Mouse (Mus musculus): ENCODE data around the gene Agrn. TPM values are rescaled to one million over a fixed set of nuclear protein-coding genes. Genes with fewer than 3 reads are reported as not detected.

Agrn gene
- polyA plus RNA-seq, 1 experiment from 2014 or later: 5.2 TPM

- 75% methylated on average over 15 of the region's 15 CpGs for WGBS (ENCODE audit: insufficient replicate concordance)
- H3K27ac ChIP-seq (ENCODE audit: low read depth): no peak within 1 kb of the TSS
- H3K4me1 ChIP-seq (ENCODE audit: insufficient read depth): no peaks in the 10 kb centered on the region
These were observed 66.9 kb downstream of the Agrn start, which contains the start of gene Rnf223 for GRCm38 (mm10) chr4:156130436-156130835. Gene Rnf223, plus strand, starts transcription at chr4:156130513.

GRCm38 (mm10) chr4:156128746-156129145 lies 68.5 kb downstream of the Agrn start:
- 65% methylated on average over 5 of the region's 5 CpGs for WGBS (ENCODE audit: insufficient replicate concordance)
- Histone ChIP-seq H3K27ac (ENCODE audit: low read depth) (no peak overlapping the region), H3K4me3 (ENCODE audit: low read depth, low read length) (no peak overlapping the region), H3K27me3 (ENCODE audit: insufficient read depth, low read length) (no peaks in the 10 kb centered on the region), H3K9me3 (ENCODE audit: low read length) (no peaks in the 10 kb centered on the region), H3K36me3 (replicated peaks; ENCODE audit: insufficient read depth, low read length) (peaks cover 7% of the 10 kb centered on the region; the same call in 1 of the 2 replicates), H3K4me2 (ENCODE audit: low read depth, low read length) (no peak overlapping the region), H3K4me1 (ENCODE audit: insufficient read depth) (0 out of 2 replicates have a peak, but pooled peaks cover 2% of the 10 kb centered on the region), H3K9ac (replicated peaks) (no peak overlapping the region)
- no peak for TF ChIP-seq CTCF (IDR thresholded peaks at IDR 0.05; ENCODE audit: low read depth)
- TF ChIP-seq EP300 (IDR thresholded peaks at IDR 0.05; ENCODE audit: low read depth): no peak
- ATAC-seq: no peak
- DNase-seq: no peak

More at GRCm38 (mm10) chr4:156130436-156130835, 66.9 kb downstream of the Agrn start, which contains the start of gene Rnf223:
- no peak within 1 kb of the TSS for H3K4me3 ChIP-seq (ENCODE audit: low read depth, low read length)
- no peak for ATAC-seq
- H3K9ac ChIP-seq (replicated peaks): no peak within 1 kb of the TSS
- no peak within 1 kb of the TSS for H3K4me2 ChIP-seq (ENCODE audit: low read depth, low read length)
- peaks cover 5% of the 10 kb centered on the region; the same call in 1 of the 2 replicates for H3K36me3 ChIP-seq (replicated peaks; ENCODE audit: insufficient read depth, low read length)
- H3K27me3 ChIP-seq (ENCODE audit: insufficient read depth, low read length): no peaks in the 10 kb centered on the region
- no peak for DNase-seq
- TF ChIP-seq CTCF (IDR thresholded peaks at IDR 0.05; ENCODE audit: low read depth): no peak
- TF ChIP-seq EP300 (IDR thresholded peaks at IDR 0.05; ENCODE audit: low read depth): no peak
- H3K9me3 ChIP-seq (ENCODE audit: low read length): no peaks in the 10 kb centered on the region

- Histone ChIP-seq H3K36me3 (replicated peaks; ENCODE audit: insufficient read depth, low read length) (peaks cover 12% of the 10 kb centered on the region; the same call in 1 of the 2 replicates), H3K4me3 (ENCODE audit: low read depth, low read length) (no peak overlapping the region), H3K27me3 (ENCODE audit: insufficient read depth, low read length) (no peaks in the 10 kb centered on the region), H3K9ac (replicated peaks) (no peak overlapping the region), H3K4me2 (ENCODE audit: low read depth, low read length) (no peak overlapping the region), H3K9me3 (ENCODE audit: low read length) (no peaks in the 10 kb centered on the region), H3K4me1 (ENCODE audit: insufficient read depth) (0 out of 2 replicates have a peak, but pooled peaks cover 2% of the 10 kb centered on the region), H3K27ac (ENCODE audit: low read depth) (no peak overlapping the region)
- WGBS (ENCODE audit: insufficient replicate concordance): 78% methylated on average over 7 of the region's 7 CpGs
- ATAC-seq (no peak), DNase-seq (no peak)
- TF ChIP-seq CTCF (IDR thresholded peaks at IDR 0.05; ENCODE audit: low read depth) (no peak), EP300 (IDR thresholded peaks at IDR 0.05; ENCODE audit: low read depth) (no peak)
These were observed 70.4 kb downstream of the Agrn start for GRCm38 (mm10) chr4:156126841-156127240.

DNA sequence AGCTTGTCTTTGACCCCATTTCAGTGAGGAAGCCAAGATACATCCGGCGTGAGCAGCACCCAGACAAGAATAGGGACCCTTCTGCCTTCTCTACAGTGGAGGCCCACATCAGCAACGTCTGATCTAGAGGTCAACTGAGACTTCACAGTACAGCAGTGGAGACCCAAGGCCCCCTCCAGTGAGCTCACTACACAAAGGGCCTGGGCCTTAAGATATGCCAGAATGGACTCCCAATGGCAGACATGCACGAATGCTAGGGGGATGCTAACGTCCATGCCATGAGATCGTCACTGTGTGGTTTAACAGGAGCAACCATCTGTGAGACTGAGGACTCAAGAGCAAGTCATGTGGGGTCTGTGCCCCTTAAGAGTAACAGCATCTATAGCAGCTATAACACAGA lies 71.9 kb downstream of the Agrn start:
- WGBS (ENCODE audit: insufficient replicate concordance): 86% methylated on average over 6 of the region's 6 CpGs
- Histone ChIP-seq H3K4me3 (ENCODE audit: low read depth, low read length) (no peak overlapping the region), H3K4me1 (ENCODE audit: insufficient read depth) (0 out of 2 replicates have a peak, but pooled peaks cover 2% of the 10 kb centered on the region), H3K9me3 (ENCODE audit: low read length) (no peaks in the 10 kb centered on the region), H3K36me3 (replicated peaks; ENCODE audit: insufficient read depth, low read length) (peaks cover 23% of the 10 kb centered on the region), H3K4me2 (ENCODE audit: low read depth, low read length) (no peak overlapping the region), H3K9ac (replicated peaks) (no peak overlapping the region), H3K27me3 (ENCODE audit: insufficient read depth, low read length) (no peaks in the 10 kb centered on the region), H3K27ac (ENCODE audit: low read depth) (no peak overlapping the region)
- TF ChIP-seq CTCF (IDR thresholded peaks at IDR 0.05; ENCODE audit: low read depth): no peak
- TF ChIP-seq EP300 (IDR thresholded peaks at IDR 0.05; ENCODE audit: low read depth): no peak
- DNase-seq (no peak), ATAC-seq (no peak)

DNA sequence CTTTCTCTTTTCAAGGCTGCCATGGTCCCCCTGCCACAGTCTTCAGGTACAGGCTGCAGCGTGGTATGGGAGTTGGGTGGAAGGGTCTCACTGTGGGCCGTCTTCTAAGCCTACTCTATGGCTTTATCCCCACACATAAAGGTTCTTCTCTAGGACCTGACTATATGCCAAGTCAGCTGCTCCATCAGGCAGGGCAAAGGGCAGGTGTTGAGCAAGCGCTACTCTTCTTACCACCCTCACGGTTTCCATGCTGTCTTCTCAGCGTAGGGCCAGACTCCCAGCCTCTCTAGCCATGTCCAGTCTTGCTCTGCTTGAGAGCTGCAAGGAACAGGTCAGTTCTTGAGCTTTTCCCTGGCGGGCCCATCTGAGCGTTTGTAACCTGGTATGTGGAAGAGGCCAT lies 73.2 kb downstream of the Agrn start:
- 76% methylated on average over 7 of the region's 7 CpGs for WGBS (ENCODE audit: insufficient replicate concordance)
- TF ChIP-seq CTCF (IDR thresholded peaks at IDR 0.05; ENCODE audit: low read depth) (no peak), EP300 (IDR thresholded peaks at IDR 0.05; ENCODE audit: low read depth) (no peak)
- DNase-seq: peak; percentile 51

More for the DNA sequence above, 73.2 kb downstream of the Agrn start:
- Histone ChIP-seq H3K36me3 (replicated peaks; ENCODE audit: insufficient read depth, low read length) (peaks cover 31% of the 10 kb centered on the region), H3K4me2 (ENCODE audit: low read depth, low read length) (no peak overlapping the region), H3K27ac (ENCODE audit: low read depth) (no peak overlapping the region), H3K9ac (replicated peaks) (no peak overlapping the region), H3K9me3 (ENCODE audit: low read length) (no peaks in the 10 kb centered on the region), H3K4me1 (ENCODE audit: insufficient read depth) (0 out of 2 replicates have a peak, but pooled peaks cover 2% of the 10 kb centered on the region), H3K27me3 (ENCODE audit: insufficient read depth, low read length) (no peaks in the 10 kb centered on the region), H3K4me3 (ENCODE audit: low read depth, low read length) (no peak overlapping the region)
- peak; percentile 75 for ATAC-seq

Small RNA genes within 50 kb of the gene (microRNA-seq; reads per million reads assigned to microRNA genes)
- gene Mir7658: 1.6 reads per million

Other genes with a start within 250 kb of the Agrn start
- gene C1qtnf12, start 235.2 kb downstream of the Agrn start, polyA plus RNA-seq (2015; fragmentation: Nextera tagmentation; extraction: Ambion mirVana): 39.5 and 39.7 TPM in 2 replicates
- gene B3galt6, start 204.8 kb downstream of the Agrn start, polyA plus RNA-seq (2015; fragmentation: Nextera tagmentation; extraction: Ambion mirVana): 3.5 and 4.7 TPM in 2 replicates
- 91.5 and 94.2 TPM in 2 replicates for gene Sdf4, start 204.6 kb downstream of the Agrn start, polyA plus RNA-seq (2015; fragmentation: Nextera tagmentation; extraction: Ambion mirVana)
- 0.26 and 0.36 TPM in 2 replicates for gene Tnfrsf4, start 183.6 kb downstream of the Agrn start, polyA plus RNA-seq (2015; fragmentation: Nextera tagmentation; extraction: Ambion mirVana)
- 0.78 and 1.2 TPM in 2 replicates for gene Tnfrsf18, start 171.3 kb downstream of the Agrn start, polyA plus RNA-seq (2015; fragmentation: Nextera tagmentation; extraction: Ambion mirVana)
- 0.15 and 0.31 TPM in 2 replicates for gene Ttll10, start 138.1 kb downstream of the Agrn start, polyA plus RNA-seq (2015; fragmentation: Nextera tagmentation; extraction: Ambion mirVana)
- gene 9430015G10Rik, start 87.5 kb downstream of the Agrn start, polyA plus RNA-seq (2015; fragmentation: Nextera tagmentation; extraction: Ambion mirVana): 3.1 and 3.9 TPM in 2 replicates
- gene Rnf223, start 67.0 kb downstream of the Agrn start, polyA plus RNA-seq (2015; fragmentation: Nextera tagmentation; extraction: Ambion mirVana): 0.06 and 0.07 TPM in 2 replicates
- gene Isg15, start 3.3 kb upstream of the Agrn start, polyA plus RNA-seq (2015; fragmentation: Nextera tagmentation; extraction: Ambion mirVana): 33.0 and 39.8 TPM in 2 replicates
- gene AW011738, start 5.8 kb upstream of the Agrn start, polyA plus RNA-seq (2015; fragmentation: Nextera tagmentation; extraction: Ambion mirVana): 1.7 and 1.9 TPM in 2 replicates
- gene Perm1, start 18.4 kb upstream of the Agrn start, polyA plus RNA-seq (2015; fragmentation: Nextera tagmentation; extraction: Ambion mirVana): 0.08 and 0.19 TPM in 2 replicates
- 2.0 and 2.3 TPM in 2 replicates for gene Plekhn1, start 37.4 kb upstream of the Agrn start, polyA plus RNA-seq (2015; fragmentation: Nextera tagmentation; extraction: Ambion mirVana)
- gene Noc2l, start 38.5 kb upstream of the Agrn start, polyA plus RNA-seq (2015; fragmentation: Nextera tagmentation; extraction: Ambion mirVana): 20.5 and 22.3 TPM in 2 replicates
- gene Samd11, start 58.2 kb upstream of the Agrn start, polyA plus RNA-seq (2015; fragmentation: Nextera tagmentation; extraction: Ambion mirVana): 9.7 and 10.3 TPM in 2 replicates
- gene Vmn2r-ps159, start 133.6 kb upstream of the Agrn start, polyA plus RNA-seq (2015; fragmentation: Nextera tagmentation; extraction: Ambion mirVana): not detected in 2 replicates